Mouse (Mus musculus) monocyte, adult 2 months (primary cell): ENCODE results near the gene Cog4.

ENCODE experiments used
- DNase-seq, 2 experiments: peaks; one replicate each; pipeline ENCODE4 v3.0.0; 2022; ENCODE audit warnings: low spot score in 2 of 2, low read depth in 1 of 2

Cog4 gene

DNA sequence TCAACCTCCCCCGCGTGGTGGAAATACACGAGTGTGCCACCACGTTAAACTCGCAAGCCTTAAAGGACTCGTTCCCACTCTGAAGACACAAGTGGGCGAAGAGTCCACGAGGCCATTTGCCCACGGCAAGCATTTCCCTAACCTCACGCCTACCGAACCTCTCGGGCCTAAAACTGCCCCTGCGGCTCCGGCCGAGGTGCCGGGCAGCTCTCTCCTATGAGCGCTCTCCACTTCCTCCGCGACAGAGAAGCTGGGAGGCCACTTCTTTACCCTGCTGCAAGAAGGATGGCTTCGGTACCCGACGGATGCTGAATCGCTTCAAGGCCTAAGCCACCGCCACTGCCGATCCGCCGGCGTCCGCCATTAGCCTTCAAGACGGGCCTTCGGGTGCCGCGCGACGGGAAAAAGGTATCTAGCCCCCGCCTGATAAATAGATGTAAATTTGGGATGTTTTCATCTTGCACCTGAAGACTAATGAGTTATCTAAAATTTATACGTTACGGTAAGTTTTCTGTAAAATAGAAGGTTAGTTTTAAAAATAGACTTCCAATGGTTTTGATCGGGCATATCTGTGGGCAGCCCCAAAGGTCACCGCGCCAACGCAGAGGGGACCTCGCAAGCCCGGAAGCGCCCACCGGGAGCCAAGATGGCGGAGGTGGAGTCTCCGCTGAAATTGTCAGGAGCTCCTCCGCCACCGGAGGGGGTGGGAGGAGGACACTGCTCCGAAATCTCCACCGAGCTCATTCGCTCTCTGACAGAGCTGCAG is at the start of gene Cog4, which contains the start of gene Sf3b3:
Cog4 (plus strand) TSS at position 196 of the 766 bp plus-strand sequence.
Sf3b3 (minus strand) TSS at position 383 of the 766 bp plus-strand sequence.
- DNase-seq = peak; percentile 62 to 76

DNA sequence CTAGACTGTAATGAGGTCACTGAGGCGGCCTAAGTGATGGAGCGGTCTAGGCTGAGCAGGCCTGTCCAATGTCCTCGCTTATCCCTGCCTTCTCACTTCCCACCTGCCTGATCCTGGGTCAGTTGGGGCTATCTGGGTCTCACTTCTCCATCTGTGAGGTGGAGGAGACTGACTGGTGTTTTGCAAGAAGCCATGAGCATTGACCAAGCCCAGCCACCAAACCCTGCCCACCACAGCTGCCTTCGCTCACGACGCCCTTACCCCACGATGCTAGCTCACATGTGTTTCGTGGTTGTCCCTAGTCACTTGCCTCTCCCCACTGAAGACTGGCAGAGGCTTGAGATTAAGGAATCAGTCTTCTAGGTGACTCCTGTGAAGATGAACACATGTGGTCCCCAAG is 49.3 kb upstream of the Cog4 start:
- no peak for DNase-seq

DNA sequence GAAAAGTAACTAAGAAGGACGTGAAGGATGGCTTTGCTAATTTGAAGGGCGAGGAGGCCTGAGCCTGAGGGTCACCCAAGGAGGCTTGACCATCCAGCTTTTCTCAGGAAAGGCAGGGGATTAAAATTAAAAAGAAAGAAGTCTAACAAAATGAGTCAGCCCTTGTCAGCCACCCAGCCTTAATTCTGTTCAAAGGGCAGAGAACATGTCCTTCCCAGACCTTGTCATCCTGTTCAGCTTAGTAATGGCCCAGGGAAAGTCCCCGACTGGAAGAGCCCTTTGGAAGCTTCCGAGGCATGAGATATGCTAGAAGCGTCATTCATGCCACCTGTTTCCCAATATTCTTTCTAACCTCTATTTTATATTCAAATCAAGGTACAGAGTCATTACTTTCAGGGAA is 43.4 kb upstream of the Cog4 start:
- no peak for DNase-seq

DNA sequence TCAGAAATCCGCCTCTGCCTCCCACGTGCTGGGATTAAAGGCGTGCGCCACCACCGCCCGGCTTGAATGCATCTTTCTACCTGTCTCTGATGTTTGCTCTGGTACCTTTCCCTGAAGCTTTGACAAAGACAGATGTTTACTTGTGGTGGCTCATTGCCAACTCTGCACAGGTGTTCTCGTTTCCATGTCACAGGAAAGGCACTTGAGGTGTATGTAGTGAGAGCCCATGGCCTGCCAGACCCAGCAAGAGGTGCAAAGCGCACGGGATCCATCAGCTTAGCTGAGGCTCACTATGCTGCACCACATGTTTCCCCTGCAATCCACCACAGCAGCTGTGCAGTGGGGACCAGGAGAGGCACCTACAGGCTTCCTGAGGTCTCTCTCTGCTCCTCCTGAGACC is 42.5 kb upstream of the Cog4 start:
- DNase-seq = no peak

DNA sequence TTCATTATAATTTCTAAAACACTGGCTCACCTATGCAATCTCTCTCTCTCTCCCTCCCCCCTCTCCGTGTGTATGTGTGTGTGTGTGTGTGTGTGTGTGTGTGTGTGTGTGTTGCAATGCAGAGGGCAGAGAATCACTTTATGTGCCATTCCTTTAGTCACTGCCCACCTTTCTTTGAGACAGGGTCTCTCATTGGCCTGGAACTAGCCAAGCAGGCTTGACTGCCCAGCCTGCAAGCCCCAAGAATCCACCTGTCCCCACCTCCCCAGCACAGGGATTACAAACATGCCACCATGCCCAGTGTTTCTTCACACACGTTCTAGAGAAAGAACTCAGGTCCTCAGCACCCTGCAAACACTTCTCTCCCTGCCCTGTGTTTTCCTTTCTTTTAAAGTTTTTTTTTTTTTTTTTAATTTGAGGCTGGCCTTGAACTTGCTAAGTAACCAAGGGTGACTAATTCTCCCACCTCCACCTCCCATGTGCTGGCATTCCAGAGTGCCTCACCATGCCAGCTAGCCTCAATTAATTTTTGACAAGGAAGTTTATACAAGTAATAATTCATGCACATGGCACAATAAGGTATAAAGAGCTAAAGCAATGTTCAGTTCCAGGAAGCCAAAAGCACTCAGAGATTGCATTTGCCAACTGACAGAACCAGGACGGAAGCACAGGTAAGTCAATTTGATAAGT is 41.4 kb upstream of the Cog4 start:
- DNase-seq = no peak

DNA sequence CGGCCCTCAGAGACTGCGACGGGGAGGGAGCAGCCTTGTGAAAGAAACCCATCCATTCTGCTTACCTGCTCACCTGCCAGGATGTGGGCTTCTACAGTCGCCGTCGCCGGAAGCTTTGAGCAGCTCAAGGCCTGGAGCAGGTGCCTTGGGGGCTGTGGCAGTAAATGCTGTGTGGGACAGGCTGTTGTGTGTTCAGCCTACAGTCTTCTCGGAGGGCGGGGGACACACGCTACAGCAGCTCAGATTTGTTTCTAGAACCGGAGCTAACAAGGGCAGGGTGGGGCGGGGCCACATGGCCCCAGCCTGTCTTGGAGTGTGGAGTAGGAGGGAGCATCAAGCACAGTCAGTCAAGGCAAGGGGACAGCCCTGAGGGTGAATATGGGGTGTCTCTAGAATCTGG is 40.7 kb upstream of the Cog4 start, which contains the start of gene Il34:
Il34 (minus strand) TSS at position 256 of the 400 bp plus-strand sequence.
- DNase-seq = no peak

DNA sequence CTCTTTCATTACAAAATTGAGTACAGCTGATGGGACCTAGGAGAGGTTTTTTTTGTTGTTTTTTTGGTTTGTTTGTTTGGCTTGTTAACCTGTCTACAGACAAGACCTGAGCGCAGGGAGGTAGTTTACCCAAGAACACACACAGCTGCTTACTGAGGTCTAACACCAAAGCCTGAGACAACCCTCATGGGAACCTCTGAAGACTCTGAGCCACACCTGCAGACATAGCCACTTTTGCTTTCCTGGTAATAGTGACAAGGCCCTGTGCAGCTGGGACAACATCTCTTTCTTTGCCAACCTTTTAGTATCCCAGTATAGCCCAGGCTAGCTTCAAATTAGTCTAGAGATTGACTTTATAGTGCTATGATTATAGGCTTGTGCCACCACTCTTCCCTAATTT is 40.3 kb upstream of the Cog4 start:
- DNase-seq = no peak

DNA sequence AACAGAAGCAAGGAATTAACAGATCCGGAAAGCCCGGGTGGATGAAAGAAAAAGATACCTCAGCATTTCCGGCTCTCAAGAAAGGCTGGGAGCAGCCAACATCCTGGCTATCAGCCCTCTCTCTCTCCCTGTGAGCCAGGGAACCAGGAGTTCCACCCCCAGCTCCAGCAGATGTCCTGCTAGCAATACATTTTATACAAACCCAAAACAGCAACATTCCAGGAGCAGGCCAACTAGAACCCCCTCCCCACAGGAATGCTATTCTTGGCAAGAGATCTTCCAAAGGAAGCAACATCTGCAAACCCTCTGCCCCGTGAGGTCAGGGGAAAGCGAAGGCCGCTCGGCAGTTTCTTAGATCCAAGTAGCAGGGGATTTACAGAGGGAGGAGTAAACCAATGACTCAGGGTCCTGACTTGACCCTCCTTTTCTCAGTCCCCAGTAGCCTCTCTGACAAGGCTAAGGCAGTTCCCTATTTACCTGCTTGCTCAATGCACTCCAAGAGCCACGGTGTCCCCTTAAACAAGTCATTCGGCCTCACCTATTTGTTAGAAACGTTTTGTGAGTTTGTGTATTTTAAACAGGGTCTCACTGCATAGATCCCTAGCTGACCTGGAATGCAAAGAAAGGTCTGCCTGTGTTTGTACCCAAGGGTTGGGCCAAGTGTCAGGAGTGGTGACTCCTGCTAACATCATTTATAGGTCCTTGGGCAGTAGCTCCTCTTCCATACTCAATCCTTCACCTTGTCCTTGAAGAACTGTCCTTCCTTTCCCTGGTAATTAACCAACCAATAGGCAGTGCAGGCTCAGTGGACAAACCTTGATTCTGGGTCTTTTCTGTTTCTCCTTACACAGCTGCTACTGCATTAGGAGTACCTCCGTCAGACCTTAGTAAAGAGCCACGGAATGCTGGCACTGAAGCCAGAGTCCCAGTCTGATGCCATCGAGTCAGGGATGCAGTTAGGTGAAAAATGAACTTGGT is 37.6 kb upstream of the Cog4 start:
- DNase-seq = no peak

DNA sequence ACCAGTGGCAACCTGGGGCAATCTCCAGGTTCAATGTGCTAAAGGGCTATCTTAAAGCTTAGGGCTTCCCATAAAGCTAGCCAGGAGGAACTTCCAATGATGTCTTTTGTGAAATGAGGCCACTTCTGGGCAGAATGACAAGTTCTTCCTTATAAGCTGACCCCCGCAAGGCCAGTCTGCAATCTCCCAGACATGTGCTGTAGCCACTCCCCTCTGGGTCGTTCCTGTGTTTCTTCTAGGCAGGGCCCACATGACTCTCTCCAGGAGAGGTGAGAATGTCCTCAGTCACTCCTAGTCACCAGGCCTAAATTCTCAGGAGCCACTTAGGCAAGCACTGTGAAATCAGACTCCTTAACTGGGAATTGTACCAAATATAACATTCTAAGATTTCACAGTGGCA is 36.6 kb upstream of the Cog4 start:
- no peak for DNase-seq

DNA sequence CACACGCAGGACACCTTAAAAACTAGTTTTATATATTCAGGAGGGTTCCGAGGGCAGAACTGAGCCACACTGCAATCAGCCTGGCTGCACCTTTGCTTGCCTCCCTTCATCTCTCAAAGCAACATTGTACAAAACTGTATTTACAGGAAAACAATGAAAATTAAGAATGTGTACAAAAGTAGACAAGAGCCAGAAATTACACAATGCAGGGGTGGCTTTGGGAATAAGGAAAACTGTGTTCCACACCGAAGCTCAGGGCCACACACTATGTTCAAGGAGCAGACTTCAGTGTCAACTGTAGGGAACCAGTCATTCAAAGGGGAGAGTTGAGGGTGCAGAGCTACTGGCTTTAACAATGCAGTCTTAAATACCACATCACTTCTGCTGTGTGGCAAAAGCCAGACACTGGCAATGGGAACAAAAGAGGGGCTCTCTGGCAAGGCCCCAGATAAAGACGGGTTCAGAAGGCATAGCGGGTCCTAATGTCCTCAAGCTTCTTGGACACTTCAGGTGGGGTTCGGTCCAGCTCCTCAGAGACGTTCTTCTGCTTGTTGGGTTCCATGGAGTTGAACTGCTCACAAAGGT is 35.8 kb upstream of the Cog4 start:
- no peak for DNase-seq

DNA sequence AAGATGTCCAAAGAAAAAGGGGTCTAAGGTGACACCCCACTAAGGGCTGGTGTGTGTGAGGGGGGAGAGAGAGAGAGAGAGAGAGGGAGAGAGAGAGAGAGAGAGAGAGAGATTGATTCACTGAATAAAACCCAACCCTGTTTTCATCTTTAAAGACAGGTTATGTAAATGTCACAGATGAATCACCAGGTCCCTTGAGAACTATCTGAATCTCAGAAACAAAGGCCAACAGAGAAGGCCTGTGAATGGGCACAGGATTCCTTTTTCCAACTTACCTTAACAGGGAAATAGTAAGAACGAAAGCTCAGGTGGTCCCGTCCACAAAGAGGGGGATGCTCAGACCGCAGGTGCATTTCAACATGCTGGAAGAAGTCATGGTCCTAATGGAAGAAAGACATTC is 35.3 kb upstream of the Cog4 start:
- no peak for DNase-seq

DNA sequence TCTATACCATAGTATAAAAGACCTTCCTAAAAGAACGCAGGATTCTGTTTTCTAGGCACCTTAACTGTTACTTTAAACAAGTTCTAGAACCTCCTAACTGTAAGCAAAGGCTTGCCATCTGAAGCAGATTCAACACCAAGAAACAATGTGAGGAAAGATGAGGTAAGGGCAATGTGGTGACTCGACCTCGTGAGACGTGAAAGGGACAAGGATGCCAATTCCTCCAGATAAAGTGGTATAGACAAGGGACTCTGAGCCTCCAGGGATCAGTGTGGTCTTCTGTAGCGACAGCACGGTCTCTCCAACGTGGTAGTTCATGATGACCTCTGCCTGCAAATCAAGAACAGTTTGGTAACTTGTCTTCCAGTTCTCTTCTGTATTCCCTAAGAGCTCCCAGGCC is 34.6 kb upstream of the Cog4 start:
- DNase-seq = no peak

DNA sequence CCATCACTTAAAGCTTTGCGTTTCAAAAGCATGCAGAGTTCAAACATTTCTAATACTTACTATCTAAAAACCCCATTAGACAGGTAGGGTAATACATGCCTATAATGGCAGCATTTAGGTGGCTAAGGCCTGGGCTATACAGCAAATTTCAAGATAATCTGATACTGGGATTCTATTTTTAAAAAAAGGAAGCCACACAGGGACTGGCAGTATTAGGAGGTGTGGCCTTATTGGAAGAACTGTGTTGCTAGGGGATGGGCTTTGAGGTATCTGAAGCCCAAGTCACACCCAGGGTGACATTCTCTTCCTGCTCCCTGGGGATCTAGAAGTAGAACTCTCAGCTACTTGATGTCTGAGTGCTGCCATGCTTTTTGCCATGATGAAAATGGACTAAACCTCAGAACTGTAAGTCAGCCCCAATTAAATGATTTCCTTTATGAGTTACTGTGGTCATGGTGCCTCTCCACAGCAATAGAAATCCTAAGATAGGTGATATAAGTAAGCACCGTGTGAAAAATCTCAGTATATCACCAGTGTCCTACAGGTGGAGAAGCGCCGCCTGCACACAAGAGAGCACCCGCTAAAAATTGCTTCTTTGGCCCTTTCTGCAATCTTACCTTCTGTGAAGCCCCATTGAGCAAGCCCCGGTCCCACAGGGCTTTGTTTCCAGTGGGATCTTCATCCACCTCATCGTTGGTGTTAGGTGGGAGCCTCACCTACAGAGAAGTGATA is 33.9 kb upstream of the Cog4 start:
- DNase-seq = no peak

DNA sequence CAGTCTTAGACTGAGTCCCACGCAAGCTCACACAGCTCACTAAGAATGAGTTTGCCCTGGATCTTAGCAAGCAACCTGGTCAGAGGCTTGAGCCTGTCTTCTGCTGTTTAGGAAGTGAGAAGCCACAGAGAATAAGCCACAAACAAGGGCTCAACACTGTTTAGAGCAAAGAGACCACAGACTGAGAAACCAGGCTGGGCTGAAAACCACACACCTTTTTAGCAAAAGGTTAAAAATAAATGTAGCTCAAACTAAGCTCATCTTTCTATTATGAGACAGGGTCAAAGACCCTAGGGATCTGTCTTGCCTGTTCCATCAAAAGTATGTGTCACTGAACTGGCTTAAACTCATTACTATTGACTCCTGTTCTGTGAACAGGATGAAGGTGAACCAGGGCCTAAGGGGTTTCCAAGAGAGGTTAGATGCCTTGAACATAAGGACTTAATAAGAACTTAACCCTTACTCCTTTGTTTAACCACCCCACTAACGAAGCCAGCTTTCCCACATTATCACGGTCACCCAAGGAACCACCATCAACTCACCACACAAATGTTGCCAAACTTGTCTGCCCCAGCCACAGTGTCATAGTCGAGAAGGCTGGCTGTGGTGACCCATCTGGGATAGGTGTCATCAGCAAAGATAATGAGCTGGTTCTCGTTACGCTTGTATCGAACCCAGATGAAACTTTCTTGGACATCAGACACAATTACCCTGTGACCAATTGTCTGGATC is 33.2 kb upstream of the Cog4 start:
- no peak for DNase-seq

DNA sequence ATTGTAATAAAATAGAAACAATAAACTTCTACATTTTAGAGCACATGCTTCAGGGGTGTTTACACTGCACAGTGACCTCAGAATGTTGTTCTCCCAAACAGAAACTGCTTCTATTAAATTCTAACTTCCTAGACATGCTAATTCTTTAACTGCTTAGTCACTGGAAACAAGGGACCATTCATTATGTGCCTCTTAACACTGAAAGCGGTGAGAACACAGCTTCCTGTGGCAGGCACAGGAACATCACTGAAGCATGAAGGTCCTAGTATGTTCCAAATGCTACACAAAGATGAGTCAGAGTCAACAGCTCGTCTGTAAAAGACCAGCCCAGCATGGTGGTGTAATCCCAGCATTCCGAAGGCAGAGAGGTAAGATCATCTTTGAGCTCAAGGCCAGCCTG is 31.1 kb upstream of the Cog4 start:
- DNase-seq = no peak

DNA sequence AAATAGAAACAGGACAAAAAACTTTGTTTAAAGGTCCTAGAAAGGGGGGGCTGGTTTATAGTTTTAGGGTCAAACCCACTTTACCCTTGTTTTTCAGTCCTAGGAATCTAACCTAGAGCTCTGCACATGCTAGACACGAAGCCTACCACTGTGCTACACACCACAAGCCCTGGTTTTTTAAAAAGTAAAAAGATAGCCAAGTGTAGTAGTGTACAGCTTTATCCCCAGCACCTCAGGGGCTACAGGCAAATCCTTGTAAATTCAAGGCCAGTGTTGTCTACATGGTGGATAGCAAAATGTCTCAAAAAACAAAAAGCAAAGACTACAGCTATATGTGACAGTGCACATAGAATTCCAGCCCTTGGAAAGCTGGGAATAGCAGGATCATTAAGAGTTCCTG is 29.4 kb upstream of the Cog4 start:
- no peak for DNase-seq

DNA sequence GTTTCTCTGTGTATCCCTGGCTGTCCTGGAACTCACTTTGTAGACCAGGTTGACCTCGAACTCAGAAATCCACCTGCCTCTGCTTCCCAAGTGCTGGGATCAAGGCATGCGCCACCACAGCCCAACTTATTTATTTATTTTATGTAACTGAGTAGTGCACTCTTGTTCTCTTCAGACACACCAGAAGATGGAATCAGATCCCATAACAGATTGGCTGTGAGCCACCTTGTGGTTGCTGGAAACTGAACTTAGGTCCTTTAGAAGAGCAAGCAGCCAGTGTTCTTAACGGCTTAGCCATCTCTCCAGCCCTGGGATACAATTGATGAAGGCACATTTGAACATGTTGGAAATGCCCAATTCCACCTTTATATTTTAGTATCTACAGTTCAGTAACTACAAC is 27.8 kb upstream of the Cog4 start:
- DNase-seq = no peak

DNA sequence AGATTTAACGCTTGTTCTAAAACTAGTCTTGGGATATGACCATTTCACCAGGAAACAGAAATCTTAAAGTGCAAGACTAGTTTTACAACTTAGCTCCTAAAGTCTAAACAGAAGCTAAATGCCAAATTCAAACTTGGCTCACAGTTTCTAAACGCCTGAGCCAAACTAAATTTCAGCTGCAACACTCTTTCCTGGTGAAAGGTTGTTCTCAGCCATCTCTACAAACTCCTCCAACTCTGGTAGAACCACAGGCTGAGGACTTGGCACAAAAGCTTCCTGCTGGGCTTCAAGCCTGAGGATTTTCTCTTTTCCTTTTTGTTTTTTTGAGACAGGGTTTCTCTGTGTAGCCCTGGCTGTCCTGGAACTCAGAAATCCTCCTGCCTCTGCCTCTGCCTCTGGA is 26.1 kb upstream of the Cog4 start:
- DNase-seq = no peak

DNA sequence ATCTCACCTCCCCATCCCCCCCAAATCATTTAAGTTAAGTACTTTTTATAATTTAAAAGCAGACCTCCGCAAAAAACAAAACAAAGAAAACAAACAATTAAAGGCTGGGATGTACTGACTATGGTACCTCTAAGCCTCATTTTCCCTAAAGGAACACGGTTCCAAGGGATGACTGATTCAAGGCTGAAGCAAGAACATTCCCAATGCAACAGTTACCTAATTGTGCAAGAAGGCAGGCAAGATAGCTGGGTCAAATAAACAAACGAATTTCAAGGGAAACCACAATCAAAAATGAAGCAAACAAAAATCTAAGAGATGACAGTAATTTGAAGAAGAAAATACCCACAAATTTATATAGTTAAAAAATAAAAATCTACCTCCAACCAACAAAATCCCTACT is 24.4 kb upstream of the Cog4 start:
- no peak for DNase-seq

DNA sequence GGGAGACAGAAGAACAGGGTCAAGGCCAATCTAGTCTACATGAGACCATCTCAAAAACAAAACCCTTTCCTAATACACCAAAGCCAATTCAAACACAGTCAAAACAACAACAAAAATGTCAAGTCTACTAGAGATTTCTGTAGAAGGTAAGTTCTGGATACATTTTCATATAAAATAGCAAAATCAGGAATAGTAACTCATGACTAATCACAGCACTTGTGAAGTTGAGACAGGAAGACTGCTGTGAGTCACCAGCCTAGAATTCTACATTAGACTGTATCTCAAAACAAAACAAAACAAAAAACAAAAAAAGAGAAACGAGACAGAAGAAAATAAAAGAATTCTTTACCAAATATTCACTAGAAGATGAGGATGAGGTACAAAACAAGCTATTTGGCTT is 21.5 kb upstream of the Cog4 start:
- no peak for DNase-seq
